Mouse (Mus musculus) stomach, postnatal 0 days (tissue): ENCODE measurements around the gene Gabre.

ENCODE experiments used
- CTCF ChIP-seq: IDR thresholded peaks from 2 replicates; pipeline ENCODE4 v1.5.1; 2016; ENCODE audit warnings: antibody characterized with exemption, low read depth, mild to moderate bottlenecking, moderate library complexity
- EP300 ChIP-seq: optimal IDR thresholded peaks from 2 replicates; pipeline ENCODE3; 2016; ENCODE audit warnings: antibody characterized with exemption

DNA sequence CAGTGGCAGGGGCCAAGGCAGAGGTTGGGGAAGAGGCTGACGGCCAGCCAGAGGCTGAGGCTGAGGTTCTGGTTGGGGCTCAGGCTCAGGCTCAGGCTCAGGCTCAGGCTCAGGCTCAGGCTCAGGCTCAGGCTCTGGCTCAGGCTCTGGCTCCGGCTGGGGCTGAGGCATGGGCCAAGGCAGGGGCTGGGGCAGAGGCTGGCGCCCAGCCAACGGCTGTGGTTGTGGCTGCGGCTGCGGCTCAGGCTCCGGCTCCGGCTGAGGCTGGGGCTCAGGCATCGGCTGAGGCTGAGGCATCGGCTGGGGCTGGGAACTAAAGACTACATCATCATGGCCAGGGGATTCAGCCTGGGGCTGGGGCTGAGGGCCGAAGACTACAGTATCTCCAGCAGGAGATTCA, 4.0 kb downstream of the Gabre start:
- TF ChIP-seq CTCF (no peak), EP300 (no peak)
